Mouse (Mus musculus): ENCODE results near the gene Ank3.

Gene Ank3

GRCm38 (mm10) chr10:69930503-69930902, 531.9 kb downstream of the Ank3 start:
- no peak for DNase-seq (ENCODE audit: low spot score)

GRCm38 (mm10) chr10:69936443-69937067, 538.0 kb downstream of the Ank3 start:
- DNase-seq (ENCODE audit: low spot score), result no peak

GRCm38 (mm10) chr10:69937291-69937921, 538.8 kb downstream of the Ank3 start:
- DNase-seq (ENCODE audit: low spot score), result no peak

- DNase-seq (ENCODE audit: low spot score), result no peak
Measured at GRCm38 (mm10) chr10:69939144-69939543, 540.6 kb downstream of the Ank3 start.

GRCm38 (mm10) chr10:69939966-69940365, 541.4 kb downstream of the Ank3 start:
- no peak for DNase-seq (ENCODE audit: low spot score)

DNA sequence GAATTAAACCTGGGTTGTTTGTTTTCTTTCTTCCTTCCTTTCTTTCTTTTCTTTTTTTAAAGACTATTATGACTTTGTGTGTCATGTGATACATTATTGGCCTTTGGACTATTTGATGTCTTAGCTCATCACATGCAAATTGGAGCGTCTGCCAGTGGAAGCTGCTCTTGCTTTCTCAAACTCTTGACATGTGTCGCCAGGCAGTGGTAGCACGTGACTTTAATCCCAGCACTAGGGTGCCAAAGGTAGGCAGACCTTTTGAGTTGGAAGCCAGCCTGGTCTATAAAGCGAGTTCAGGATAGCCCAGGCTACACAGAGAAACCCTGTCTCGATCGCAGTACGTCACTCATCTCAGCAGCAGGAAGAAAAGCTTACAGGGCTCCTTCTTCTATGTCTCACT, 542.4 kb downstream of the Ank3 start:
- no peak for DNase-seq (ENCODE audit: low spot score)

DNA sequence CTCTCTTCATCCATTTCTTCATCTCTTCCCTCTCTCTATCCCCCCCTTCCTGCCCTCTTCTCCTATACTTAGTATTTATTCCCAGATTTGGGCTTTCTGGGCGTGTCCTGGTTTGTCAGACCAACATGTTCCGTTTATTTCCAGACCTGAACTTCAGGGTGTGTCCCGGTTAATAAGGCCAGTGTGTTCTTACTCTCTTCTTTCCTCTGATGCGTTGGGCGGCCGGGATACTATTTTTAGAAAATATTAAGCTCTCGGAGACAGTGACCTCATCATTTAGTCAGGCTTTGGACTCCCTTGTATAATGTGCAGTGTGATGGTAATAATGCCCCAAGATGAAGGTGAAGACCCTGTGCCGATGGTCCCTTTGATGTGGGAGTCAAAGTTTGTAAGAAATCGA, 546.3 kb downstream of the Ank3 start:
- DNase-seq (ENCODE audit: low spot score), result no peak

- DNase-seq (ENCODE audit: low spot score), result no peak
Measured at GRCm38 (mm10) chr10:69945870-69946269, 547.3 kb downstream of the Ank3 start.

GRCm38 (mm10) chr10:69946271-69946670, 547.7 kb downstream of the Ank3 start:
- DNase-seq (ENCODE audit: low spot score), result no peak

DNA sequence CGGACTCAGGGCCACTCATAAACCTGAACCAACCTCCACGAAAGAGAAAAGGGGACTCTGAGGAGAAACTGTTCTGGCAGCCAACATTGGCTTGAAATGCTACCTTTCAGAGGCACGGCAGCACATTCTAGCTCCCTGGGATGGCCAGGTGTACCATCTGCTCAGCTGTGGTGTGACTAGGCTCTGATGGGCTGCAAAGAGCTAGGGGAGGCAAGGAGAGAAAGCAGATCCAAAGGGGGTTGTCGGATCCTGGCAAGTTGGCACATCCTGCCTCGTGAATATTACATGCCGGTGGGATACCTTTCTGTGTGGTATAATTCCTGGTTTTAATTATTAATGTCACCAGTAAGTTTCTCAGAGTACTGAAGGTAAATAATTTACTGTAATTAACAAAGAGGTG, 548.5 kb downstream of the Ank3 start:
- no peak for DNase-seq (ENCODE audit: low spot score)

- DNase-seq (ENCODE audit: low spot score), result no peak
Measured at GRCm38 (mm10) chr10:69950236-69950918, 551.8 kb downstream of the Ank3 start.

- no peak for DNase-seq (ENCODE audit: low spot score)
Measured at GRCm38 (mm10) chr10:69950919-69951236, 552.3 kb downstream of the Ank3 start.

GRCm38 (mm10) chr10:69951426-69951825, 552.9 kb downstream of the Ank3 start:
- no peak for DNase-seq (ENCODE audit: low spot score)

- no peak for DNase-seq (ENCODE audit: low spot score)
Measured at GRCm38 (mm10) chr10:69952316-69952715, 553.7 kb downstream of the Ank3 start.

DNA sequence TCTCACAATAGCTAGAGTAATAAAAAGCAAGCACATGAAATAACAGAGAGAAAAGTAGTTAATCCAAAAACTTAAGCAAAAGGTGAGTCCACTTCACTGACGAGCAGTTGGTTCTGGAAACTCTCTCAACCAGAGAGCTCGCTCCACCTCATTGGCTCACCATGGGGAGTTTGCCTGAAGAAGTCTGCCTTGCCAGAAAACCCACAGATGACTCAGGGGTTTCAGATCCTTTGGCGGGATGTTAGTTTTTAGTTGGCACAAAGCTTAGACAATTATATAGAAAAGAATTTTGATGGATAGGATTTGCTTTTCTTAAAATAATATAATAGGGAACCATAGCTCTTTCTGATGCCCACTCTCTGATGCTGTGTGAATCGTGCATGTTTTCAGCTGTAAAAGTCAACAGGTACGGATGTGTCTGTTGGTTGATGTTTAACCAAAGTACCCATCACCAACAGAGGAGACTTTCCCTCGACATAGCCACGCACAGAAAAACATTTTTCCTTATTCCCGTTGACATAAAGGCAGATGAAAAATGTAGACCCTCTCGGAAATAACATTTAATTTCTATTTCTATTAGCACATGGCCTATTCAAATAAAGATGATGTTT, 556.2 kb downstream of the Ank3 start:
- no peak for DNase-seq (ENCODE audit: low spot score)

- no peak for DNase-seq (ENCODE audit: low spot score)
Measured at GRCm38 (mm10) chr10:69962226-69962625, 563.7 kb downstream of the Ank3 start.

DNA sequence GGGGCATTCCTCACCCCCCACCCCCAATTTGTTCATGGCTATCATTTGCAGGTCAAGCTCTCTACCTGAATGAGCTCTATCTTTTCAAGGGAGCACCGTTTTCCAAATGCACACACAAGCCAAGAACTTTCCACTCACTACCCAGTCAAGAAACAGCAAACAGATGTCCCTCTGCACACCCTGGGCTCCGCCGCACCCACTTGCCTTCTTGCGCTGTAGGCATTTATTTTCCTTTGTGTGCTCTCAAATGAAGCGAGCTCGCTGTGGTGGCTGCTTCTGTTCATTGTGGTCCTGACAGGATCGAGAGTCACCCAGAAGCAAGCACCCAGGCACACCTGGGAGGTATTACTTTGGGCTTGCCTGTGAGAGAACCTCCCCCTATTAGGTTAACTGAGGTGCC, 564.4 kb downstream of the Ank3 start:
- DNase-seq (ENCODE audit: low spot score), result no peak

- DNase-seq (ENCODE audit: low spot score), result peak; percentile 78
Measured at GRCm38 (mm10) chr10:69964611-69965010, 566.0 kb downstream of the Ank3 start.

- DNase-seq (ENCODE audit: low spot score), result no peak
Measured at GRCm38 (mm10) chr10:69965085-69965484, 566.5 kb downstream of the Ank3 start.

DNA sequence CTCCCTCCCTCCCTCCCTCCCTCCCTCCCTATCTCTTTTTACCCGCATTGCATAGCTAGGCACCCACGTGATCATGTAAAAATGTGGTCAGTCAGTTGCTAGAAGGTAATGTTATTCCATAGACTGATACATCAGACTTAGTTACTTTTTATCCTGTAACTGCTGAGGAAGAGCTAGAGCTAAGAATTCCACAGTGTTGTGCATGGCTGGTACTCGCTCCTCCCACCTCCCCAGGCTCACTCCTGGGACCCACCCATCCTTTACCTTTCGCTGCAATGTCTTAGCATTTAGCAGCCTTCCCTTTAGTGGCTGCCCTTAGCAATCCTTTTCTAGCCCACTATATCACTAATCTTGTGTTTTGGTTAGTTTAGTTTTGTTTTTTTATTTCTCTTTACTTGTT, 569.4 kb downstream of the Ank3 start:
- DNase-seq (ENCODE audit: low spot score), result no peak

GRCm38 (mm10) chr10:69979636-69980035, 581.1 kb downstream of the Ank3 start:
- DNase-seq (ENCODE audit: low spot score), result no peak

- DNase-seq (ENCODE audit: low spot score), result no peak
Measured at GRCm38 (mm10) chr10:69981386-69982097, 583.0 kb downstream of the Ank3 start.

GRCm38 (mm10) chr10:69982701-69983100, 584.1 kb downstream of the Ank3 start:
- no peak for DNase-seq (ENCODE audit: low spot score)

All from embryo, embryonic 10 days (tissue).